Mouse (Mus musculus): Measurements from ENCODE around the gene Gcnt1. TPM values are rescaled to one million over a fixed set of nuclear protein-coding genes. Genes with fewer than 3 reads are reported as not detected.

Gene Gcnt1
- polyA plus RNA-seq (2014; fragmentation: Nextera tagmentation; extraction: Ambion mirVana): 26.0 and 28.8 TPM in 2 replicates

DNA sequence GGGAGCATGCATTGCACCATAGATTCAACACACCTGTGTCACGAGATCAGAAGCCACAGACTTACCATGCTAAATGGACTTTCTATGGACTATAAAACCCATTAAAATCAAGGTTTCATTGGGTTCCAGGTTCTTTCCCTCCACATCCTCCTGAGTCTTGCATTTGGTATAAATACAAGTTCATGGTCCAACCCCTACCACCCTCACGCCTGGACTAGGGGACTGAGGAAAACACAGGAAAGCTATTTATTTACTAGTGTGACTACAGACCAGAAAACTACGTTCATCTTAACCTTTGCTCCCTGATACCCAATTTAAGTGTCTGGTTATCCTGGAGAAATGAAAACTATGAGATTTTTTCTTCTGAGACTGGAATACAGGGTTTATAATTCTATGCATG is at the start of gene Gcnt1:
TSS of gene Gcnt1 (minus strand) at position 144 of the 400 bp plus-strand sequence.
- Histone ChIP-seq H3K36me3 (ENCODE audit: control insufficient read depth, insufficient read depth, low read length) (no peaks in the 10 kb centered on the region), H3K27me3 (replicated peaks; ENCODE audit: control insufficient read depth, insufficient read depth, low read length) (no peaks in the 10 kb centered on the region), H3K27ac (ENCODE audit: low read depth, low read length) (no peak within 1 kb of the TSS), H3K4me2 (no peak within 1 kb of the TSS), H3K9me3 (ENCODE audit: control insufficient read depth, low read length) (no peaks in the 10 kb centered on the region), H3K4me3 (ENCODE audit: low read depth, low read length) (no peak within 1 kb of the TSS), H3K9ac (ENCODE audit: low read depth, low read length) (no peak within 1 kb of the TSS), H3K4me1 (replicated peaks; ENCODE audit: control insufficient read depth, insufficient read depth, low read length) (peaks cover 4% of the 10 kb centered on the region)
- ATAC-seq (replicated peaks; ENCODE audit: low FRiP score): no peak
- WGBS: 80% methylated on average over 3 of the region's 3 CpGs
- DNase-seq (ENCODE audit: low spot score): no peak

- ATAC-seq (replicated peaks; ENCODE audit: low FRiP score) (no peak), DNase-seq (ENCODE audit: low spot score) (no peak)
- no peaks in the 10 kb centered on the region for H3K27me3 ChIP-seq (replicated peaks; ENCODE audit: control insufficient read depth, insufficient read depth, low read length)
- no peak overlapping the region for H3K9ac ChIP-seq (ENCODE audit: low read depth, low read length)
- H3K27ac ChIP-seq (ENCODE audit: low read depth, low read length): no peak overlapping the region
- no peaks in the 10 kb centered on the region for H3K9me3 ChIP-seq (ENCODE audit: control insufficient read depth, low read length)
- 70% methylated on average over 1 of the region's 1 CpGs for WGBS
- H3K36me3 ChIP-seq (ENCODE audit: control insufficient read depth, insufficient read depth, low read length): no peaks in the 10 kb centered on the region
- H3K4me3 ChIP-seq (ENCODE audit: low read depth, low read length): no peak overlapping the region
- H3K4me1 ChIP-seq (replicated peaks; ENCODE audit: control insufficient read depth, insufficient read depth, low read length): no peaks in the 10 kb centered on the region
- no peak overlapping the region for H3K4me2 ChIP-seq
Measured at GRCm38 (mm10) chr19:17417855-17418254, 45.2 kb upstream of the Gcnt1 start.

- no peak overlapping the region for H3K27ac ChIP-seq (ENCODE audit: low read depth, low read length)
- 67% methylated on average over 4 of the region's 4 CpGs for WGBS
- no peak for DNase-seq (ENCODE audit: low spot score)
Measured at GRCm38 (mm10) chr19:17412915-17413459, 40.3 kb upstream of the Gcnt1 start.

DNA sequence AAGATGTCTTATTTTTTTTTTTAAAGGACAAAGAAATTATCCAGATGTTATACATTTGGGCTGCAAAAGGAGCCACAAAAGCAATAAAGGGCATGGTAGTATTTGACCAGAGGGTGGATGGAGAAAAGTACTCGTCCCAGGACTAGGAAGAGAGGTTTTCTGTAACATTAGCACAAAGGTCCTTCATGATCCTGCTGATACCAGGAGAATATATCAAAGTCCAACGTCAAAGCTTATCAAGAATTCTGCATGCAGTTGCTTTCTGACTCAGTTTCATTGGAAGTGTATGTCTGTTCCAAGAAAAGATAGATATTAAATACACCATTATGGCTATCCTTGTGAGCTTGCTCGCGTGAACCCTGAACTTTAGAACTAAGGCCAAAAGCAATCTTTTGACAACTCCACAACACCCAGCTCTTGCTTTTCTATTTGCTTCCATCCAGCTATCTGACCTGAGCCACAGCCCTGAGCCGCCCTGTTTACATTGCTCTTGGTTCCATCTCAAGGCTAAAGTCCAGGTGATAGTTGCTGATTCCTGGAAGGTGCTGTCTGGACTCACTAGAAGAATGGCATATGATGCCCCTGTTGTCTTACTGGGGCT is 37.9 kb upstream of the Gcnt1 start:
- WGBS: 54% methylated on average over 5 of the region's 5 CpGs
- Histone ChIP-seq H3K4me2 (no peak overlapping the region), H3K4me1 (replicated peaks; ENCODE audit: control insufficient read depth, insufficient read depth, low read length) (no peaks in the 10 kb centered on the region), H3K27ac (ENCODE audit: low read depth, low read length) (no peak overlapping the region), H3K9ac (ENCODE audit: low read depth, low read length) (no peak overlapping the region), H3K9me3 (ENCODE audit: control insufficient read depth, low read length) (no peaks in the 10 kb centered on the region), H3K27me3 (replicated peaks; ENCODE audit: control insufficient read depth, insufficient read depth, low read length) (no peaks in the 10 kb centered on the region), H3K36me3 (ENCODE audit: control insufficient read depth, insufficient read depth, low read length) (no peaks in the 10 kb centered on the region), H3K4me3 (ENCODE audit: low read depth, low read length) (no peak overlapping the region)
- DNase-seq (ENCODE audit: low spot score): no peak
- peak; percentile 67 for ATAC-seq (replicated peaks; ENCODE audit: low FRiP score)

More at GRCm38 (mm10) chr19:17412915-17413459, 40.3 kb upstream of the Gcnt1 start:
- no peak overlapping the region for H3K9ac ChIP-seq (ENCODE audit: low read depth, low read length)
- no peak overlapping the region for H3K4me3 ChIP-seq (ENCODE audit: low read depth, low read length)
- no peaks in the 10 kb centered on the region for H3K9me3 ChIP-seq (ENCODE audit: control insufficient read depth, low read length)
- ATAC-seq (replicated peaks; ENCODE audit: low FRiP score): no peak
- no peaks in the 10 kb centered on the region for H3K36me3 ChIP-seq (ENCODE audit: control insufficient read depth, insufficient read depth, low read length)
- no peaks in the 10 kb centered on the region for H3K27me3 ChIP-seq (replicated peaks; ENCODE audit: control insufficient read depth, insufficient read depth, low read length)
- no peaks in the 10 kb centered on the region for H3K4me1 ChIP-seq (replicated peaks; ENCODE audit: control insufficient read depth, insufficient read depth, low read length)
- H3K4me2 ChIP-seq: no peak overlapping the region

DNA sequence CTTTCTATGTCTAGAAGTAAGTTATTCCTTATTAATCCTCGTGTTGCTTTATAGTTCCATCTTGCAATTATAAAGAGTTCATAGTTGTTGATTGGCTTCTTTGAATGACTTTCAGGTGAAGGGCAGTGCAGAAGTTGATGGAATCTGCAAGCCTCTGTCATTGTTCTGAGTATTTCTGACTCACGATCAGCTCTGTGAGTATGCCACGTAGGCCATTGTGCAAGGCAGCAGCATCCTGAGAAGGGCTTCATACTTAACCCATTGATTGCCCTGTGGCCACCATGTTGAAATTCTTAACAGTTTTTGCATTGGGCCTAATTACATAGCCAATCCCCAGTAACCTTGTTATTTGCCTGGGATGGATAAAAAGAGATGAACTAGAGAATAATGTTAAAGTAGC is 36.7 kb upstream of the Gcnt1 start:
- Histone ChIP-seq H3K27ac (ENCODE audit: low read depth, low read length) (no peak overlapping the region), H3K9ac (ENCODE audit: low read depth, low read length) (no peak overlapping the region), H3K9me3 (ENCODE audit: control insufficient read depth, low read length) (no peaks in the 10 kb centered on the region), H3K4me1 (replicated peaks; ENCODE audit: control insufficient read depth, insufficient read depth, low read length) (no peaks in the 10 kb centered on the region), H3K4me2 (no peak overlapping the region), H3K27me3 (replicated peaks; ENCODE audit: control insufficient read depth, insufficient read depth, low read length) (no peaks in the 10 kb centered on the region), H3K36me3 (ENCODE audit: control insufficient read depth, insufficient read depth, low read length) (no peaks in the 10 kb centered on the region), H3K4me3 (ENCODE audit: low read depth, low read length) (no peak overlapping the region)
- ATAC-seq (replicated peaks; ENCODE audit: low FRiP score): no peak
- 57% methylated on average over 3 of the region's 3 CpGs for WGBS
- no peak for DNase-seq (ENCODE audit: low spot score)

DNA sequence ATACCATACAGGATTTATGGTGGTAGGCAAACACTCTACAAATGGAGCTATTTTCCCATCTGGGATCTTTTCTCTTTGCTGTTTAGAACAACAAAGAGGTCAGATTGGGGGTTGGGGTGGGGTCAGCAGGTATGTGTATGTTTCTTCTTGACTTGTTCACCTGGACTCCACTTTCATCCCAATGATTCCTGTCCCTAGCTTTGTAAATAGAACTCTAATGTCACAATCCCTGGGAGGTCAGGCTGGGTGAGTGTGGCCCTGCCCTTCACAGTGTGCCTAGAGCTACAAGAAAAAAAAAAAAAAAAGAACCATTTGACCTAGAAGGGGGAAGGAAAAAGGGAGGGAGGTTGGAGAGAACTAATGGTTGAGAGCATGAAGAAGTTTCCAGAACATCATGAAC is 35.9 kb upstream of the Gcnt1 start:
- Histone ChIP-seq H3K4me1 (replicated peaks; ENCODE audit: control insufficient read depth, insufficient read depth, low read length) (no peaks in the 10 kb centered on the region), H3K27ac (ENCODE audit: low read depth, low read length) (no peak overlapping the region), H3K4me2 (no peak overlapping the region), H3K27me3 (replicated peaks; ENCODE audit: control insufficient read depth, insufficient read depth, low read length) (no peaks in the 10 kb centered on the region), H3K36me3 (ENCODE audit: control insufficient read depth, insufficient read depth, low read length) (no peaks in the 10 kb centered on the region), H3K9me3 (ENCODE audit: control insufficient read depth, low read length) (no peaks in the 10 kb centered on the region), H3K4me3 (ENCODE audit: low read depth, low read length) (no peak overlapping the region), H3K9ac (ENCODE audit: low read depth, low read length) (no peak overlapping the region)
- ATAC-seq (replicated peaks; ENCODE audit: low FRiP score): no peak
- DNase-seq (ENCODE audit: low spot score): no peak

- ATAC-seq (replicated peaks; ENCODE audit: low FRiP score): no peak
- no peaks in the 10 kb centered on the region for H3K9me3 ChIP-seq (ENCODE audit: control insufficient read depth, low read length)
- no peak for DNase-seq (ENCODE audit: low spot score)
Measured at GRCm38 (mm10) chr19:17406823-17407222, 34.2 kb upstream of the Gcnt1 start.

DNA sequence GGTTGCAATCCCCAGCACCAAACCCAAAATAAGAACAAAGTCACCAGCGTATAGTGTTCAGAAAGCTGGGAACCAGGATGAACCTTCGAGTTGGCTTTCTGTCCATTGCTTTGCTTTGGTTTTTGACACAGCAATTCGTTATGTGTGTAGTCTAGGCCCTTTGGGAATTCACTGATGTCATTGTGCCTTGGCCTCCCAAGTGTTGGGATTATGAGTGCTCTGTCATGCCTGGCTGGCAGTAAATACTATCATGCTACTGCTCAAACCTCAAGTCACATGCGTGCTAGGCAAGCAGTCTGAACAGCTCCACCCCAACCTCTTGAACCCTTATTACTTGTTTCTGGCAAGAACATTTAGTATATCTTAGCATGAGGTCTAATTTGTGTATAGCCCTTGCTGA is 30.5 kb upstream of the Gcnt1 start:
- no peaks in the 10 kb centered on the region for H3K4me1 ChIP-seq (replicated peaks; ENCODE audit: control insufficient read depth, insufficient read depth, low read length)
- no peak overlapping the region for H3K4me2 ChIP-seq
- H3K27me3 ChIP-seq (replicated peaks; ENCODE audit: control insufficient read depth, insufficient read depth, low read length): no peaks in the 10 kb centered on the region
- H3K27ac ChIP-seq (ENCODE audit: low read depth, low read length): no peak overlapping the region
- H3K36me3 ChIP-seq (ENCODE audit: control insufficient read depth, insufficient read depth, low read length): peaks cover 12% of the 10 kb centered on the region; the same call in 1 of the 2 replicates
- H3K4me3 ChIP-seq (ENCODE audit: low read depth, low read length): no peak overlapping the region
- H3K9ac ChIP-seq (ENCODE audit: low read depth, low read length): no peak overlapping the region
- H3K9me3 ChIP-seq (ENCODE audit: control insufficient read depth, low read length): no peaks in the 10 kb centered on the region
- no peak for ATAC-seq (replicated peaks; ENCODE audit: low FRiP score)
- no peak for DNase-seq (ENCODE audit: low spot score)
- 82% methylated on average over 4 of the region's 4 CpGs for WGBS

More at GRCm38 (mm10) chr19:17406823-17407222, 34.2 kb upstream of the Gcnt1 start:
- Histone ChIP-seq H3K9ac (ENCODE audit: low read depth, low read length) (no peak overlapping the region), H3K27me3 (replicated peaks; ENCODE audit: control insufficient read depth, insufficient read depth, low read length) (no peaks in the 10 kb centered on the region), H3K4me1 (replicated peaks; ENCODE audit: control insufficient read depth, insufficient read depth, low read length) (no peaks in the 10 kb centered on the region), H3K36me3 (ENCODE audit: control insufficient read depth, insufficient read depth, low read length) (no peaks in the 10 kb centered on the region), H3K27ac (ENCODE audit: low read depth, low read length) (no peak overlapping the region), H3K4me3 (ENCODE audit: low read depth, low read length) (no peak overlapping the region), H3K4me2 (no peak overlapping the region)
- WGBS: 84% methylated on average over 5 of the region's 5 CpGs

GRCm38 (mm10) chr19:17400571-17400970 is 27.9 kb upstream of the Gcnt1 start:
- no peak overlapping the region for H3K4me2 ChIP-seq
- peaks cover 12% of the 10 kb centered on the region; the same call in 1 of the 2 replicates for H3K36me3 ChIP-seq (ENCODE audit: control insufficient read depth, insufficient read depth, low read length)
- no peak for ATAC-seq (replicated peaks; ENCODE audit: low FRiP score)

More at GRCm38 (mm10) chr19:17400571-17400970, 27.9 kb upstream of the Gcnt1 start:
- DNase-seq (ENCODE audit: low spot score): no peak
- Histone ChIP-seq H3K4me3 (ENCODE audit: low read depth, low read length) (no peak overlapping the region), H3K9ac (ENCODE audit: low read depth, low read length) (no peak overlapping the region), H3K4me1 (replicated peaks; ENCODE audit: control insufficient read depth, insufficient read depth, low read length) (peaks cover 4% of the 10 kb centered on the region; the same call in 1 of the 2 replicates), H3K27me3 (replicated peaks; ENCODE audit: control insufficient read depth, insufficient read depth, low read length) (no peaks in the 10 kb centered on the region), H3K9me3 (ENCODE audit: control insufficient read depth, low read length) (no peaks in the 10 kb centered on the region), H3K27ac (ENCODE audit: low read depth, low read length) (no peak overlapping the region)
- WGBS: 79% methylated on average over 4 of the region's 4 CpGs

Data from liver, embryonic 11.5 days (tissue).